Mouse (Mus musculus) kidney, embryonic 15.5 days (tissue): Measurements from ENCODE around the gene Ldb3. TPM values are rescaled to one million over a fixed set of nuclear protein-coding genes. Genes with fewer than 3 reads are reported as not detected.
A peak's percentile ranks its signal among the peaks of the same experiment; 100 is the strongest.

Experiments
- ATAC-seq: fragments of 200-750 bp; cut with Nextera tagmentation; replicated peaks from 2 replicates; pipeline ENCODE4 v1.8.0; 2017; ENCODE audit warnings: moderate TSS enrichment; ENCODE audit not compliant: low FRiP score
- H3K27ac ChIP-seq: fragments of 300-500 bp; sonication (generic); 2 replicates; pipeline ENCODE4 v1.5.1; 2015; ENCODE audit warnings: mild to moderate bottlenecking, inconsistent platforms
- H3K27me3 ChIP-seq: fragments of 300-500 bp; sonication (generic); 2 replicates; pipeline ENCODE4 v1.6.1; 2015; ENCODE audit warnings: inconsistent platforms
- H3K36me3 ChIP-seq: fragments of 300-500 bp; sonication (generic); 2 replicates; pipeline ENCODE4 v1.6.1; 2015; ENCODE audit warnings: inconsistent platforms
- H3K4me1 ChIP-seq: fragments of 300-500 bp; sonication (generic); 2 replicates; pipeline ENCODE4 v1.6.1; 2015; ENCODE audit warnings: inconsistent platforms
- H3K4me2 ChIP-seq: fragments of 300-500 bp; sonication (generic); 2 replicates; pipeline ENCODE4 v1.6.1; 2015; ENCODE audit warnings: moderate library complexity, mild to moderate bottlenecking, inconsistent platforms
- H3K4me3 ChIP-seq: fragments of 300-500 bp; sonication (generic); replicated peaks from 2 replicates; pipeline ENCODE4 v1.5.1; 2015; ENCODE audit warnings: mild to moderate bottlenecking, inconsistent platforms
- H3K9ac ChIP-seq: fragments of 300-500 bp; sonication (generic); 2 replicates; pipeline ENCODE4 v1.6.1; 2015; ENCODE audit warnings: mild to moderate bottlenecking, inconsistent platforms
- H3K9me3 ChIP-seq: fragments of 300-500 bp; sonication (generic); replicated peaks from 2 replicates; pipeline ENCODE4 v1.6.1; 2016; ENCODE audit warnings: inconsistent platforms
- whole genome bisulfite sequencing: fragments of 180-500 bp; shearing (Covaris S2); methylation state at CpG from one replicate; pipeline ENCODE4 v1.1.7; 2015; ENCODE audit warnings: mixed read lengths; 5-methylcytosine and 5-hydroxymethylcytosine counted together
- polyA plus RNA-seq: library from polyadenylated mRNA; unstranded; fragments of >200 nt; fragmentation: Nextera tagmentation; extraction: Ambion mirVana; gene quantifications from 2 replicates; pipeline ENCODE4 v1.2.1, GENCODE M21; 2015

Ldb3 gene
- polyA plus RNA-seq, 1 experiment from 2014 or later: 3.7 TPM

DNA sequence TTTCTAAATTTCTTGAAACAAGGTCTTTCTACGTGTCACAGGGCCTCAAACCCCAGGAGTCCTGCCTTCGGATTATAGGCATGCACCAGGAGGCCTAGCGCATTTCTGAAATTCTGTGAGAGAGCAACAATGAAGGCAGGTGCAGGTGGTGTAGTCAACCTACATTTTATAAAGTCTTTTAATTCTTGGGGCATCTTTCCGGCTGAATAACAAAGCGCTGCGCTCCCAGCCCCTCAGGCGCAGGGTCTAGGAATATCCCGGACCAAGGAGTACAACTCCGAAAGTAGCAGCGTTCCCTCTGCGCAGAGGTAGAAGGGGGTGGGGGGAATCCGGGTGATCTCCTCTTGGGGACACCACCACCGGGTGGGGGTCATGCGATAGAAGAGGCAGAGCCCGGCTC is 26.1 kb upstream of the Ldb3 start:
- Histone ChIP-seq H3K36me3 (no peaks in the 10 kb centered on the region), H3K27me3 (peaks cover 48% of the 10 kb centered on the region), H3K4me3 (peak overlapping the region; percentile 24), H3K27ac (no peak overlapping the region), H3K9me3 (no peaks in the 10 kb centered on the region), H3K4me2 (peak overlapping the region; percentile 57), H3K4me1 (peaks cover 16% of the 10 kb centered on the region), H3K9ac (no peak overlapping the region)
- WGBS: 11% methylated on average over 15 of the region's 15 CpGs
- no peak for ATAC-seq

DNA sequence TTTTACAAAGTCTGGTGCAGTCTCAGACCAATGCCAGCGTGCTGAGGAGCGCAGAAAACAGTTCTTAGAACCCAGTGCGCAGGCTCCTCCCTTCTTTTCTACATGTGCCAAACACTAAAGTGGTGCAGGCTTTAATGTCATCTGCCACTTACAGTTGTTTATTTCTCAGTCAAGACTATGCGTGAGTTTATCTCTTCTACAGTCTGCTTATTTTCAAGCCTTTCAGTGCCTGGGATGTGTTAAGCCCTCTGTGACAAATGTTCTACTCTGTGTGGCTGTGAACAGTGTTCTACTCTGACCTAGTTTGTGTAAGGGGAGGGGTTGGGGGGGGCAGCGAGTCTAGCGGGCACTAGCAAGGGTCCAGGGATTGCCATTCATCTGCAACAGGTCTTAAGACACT is 25.0 kb upstream of the Ldb3 start:
- 65% methylated on average over 6 of the region's 6 CpGs for WGBS
- H3K9me3 ChIP-seq: no peaks in the 10 kb centered on the region
- H3K27me3 ChIP-seq: peaks cover 49% of the 10 kb centered on the region
- H3K4me3 ChIP-seq: no peak overlapping the region
- no peaks in the 10 kb centered on the region for H3K36me3 ChIP-seq
- H3K9ac ChIP-seq: no peak overlapping the region
- peaks cover 12% of the 10 kb centered on the region for H3K4me1 ChIP-seq
- no peak for ATAC-seq
- no peak overlapping the region for H3K27ac ChIP-seq
- no peak overlapping the region for H3K4me2 ChIP-seq

DNA sequence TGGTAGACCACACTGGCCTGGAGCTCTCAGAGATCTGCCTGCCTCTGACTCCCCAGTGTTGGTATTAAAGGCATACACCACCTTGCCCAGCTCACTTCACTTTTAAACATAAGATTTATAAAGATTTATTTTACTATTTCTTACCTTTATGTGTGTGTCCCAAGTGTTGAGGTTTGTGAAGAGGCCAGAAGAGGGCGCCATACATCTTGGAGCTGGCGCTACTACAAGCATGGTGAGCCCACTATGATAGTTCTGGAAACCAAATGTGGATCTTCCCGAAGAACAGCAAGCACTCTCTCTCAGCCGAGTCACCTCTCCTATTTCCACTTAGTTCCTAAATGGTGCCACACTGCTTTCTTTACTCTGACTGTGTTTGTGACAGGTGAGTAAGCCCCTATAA is 23.7 kb upstream of the Ldb3 start:
- Histone ChIP-seq H3K27ac (no peak overlapping the region), H3K4me1 (peaks cover 11% of the 10 kb centered on the region), H3K4me3 (no peak overlapping the region), H3K27me3 (peaks cover 48% of the 10 kb centered on the region), H3K36me3 (no peaks in the 10 kb centered on the region), H3K9ac (no peak overlapping the region), H3K4me2 (no peak overlapping the region), H3K9me3 (no peaks in the 10 kb centered on the region)
- WGBS: 48% methylated on average over 4 of the region's 4 CpGs
- no peak for ATAC-seq

GRCm38 (mm10) chr14:34611591-34611990 is 23.1 kb upstream of the Ldb3 start:
- Histone ChIP-seq H3K9ac (no peak overlapping the region), H3K4me1 (peaks cover 11% of the 10 kb centered on the region), H3K4me2 (no peak overlapping the region), H3K27ac (no peak overlapping the region), H3K9me3 (no peaks in the 10 kb centered on the region), H3K27me3 (peaks cover 47% of the 10 kb centered on the region), H3K4me3 (no peak overlapping the region), H3K36me3 (no peaks in the 10 kb centered on the region)
- ATAC-seq: no peak
- 98% methylated on average over 4 of the region's 4 CpGs for WGBS

- no peak for ATAC-seq
- H3K36me3 ChIP-seq: no peaks in the 10 kb centered on the region
These were observed 13.4 kb upstream of the Ldb3 start for GRCm38 (mm10) chr14:34601910-34602309.

DNA sequence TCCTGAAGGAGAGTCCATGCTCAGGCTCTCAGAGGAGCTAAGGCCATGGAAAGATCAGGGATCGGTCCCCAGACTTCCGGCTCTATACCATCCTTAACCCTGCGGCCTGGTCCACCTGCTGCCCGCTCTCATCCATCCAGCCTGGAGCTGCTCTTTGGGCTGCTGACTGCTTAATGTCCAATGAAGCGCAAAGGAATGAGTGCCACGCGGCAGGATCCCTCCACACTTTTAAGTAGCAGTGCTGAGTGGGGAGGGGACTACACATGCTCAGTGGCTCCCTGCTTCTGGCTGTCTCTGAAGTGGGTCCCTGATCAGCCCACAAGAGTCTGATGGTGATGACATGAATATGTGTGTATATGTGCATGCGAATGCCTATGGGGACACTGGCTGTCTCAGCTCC is 11.5 kb upstream of the Ldb3 start, which contains the start of gene Opn4:
TSS of gene Opn4 (minus strand) at position 202 of the 400 bp plus-strand sequence.
- H3K4me2 ChIP-seq: no peak within 1 kb of the TSS
- 67% methylated on average over 8 of the region's 8 CpGs for WGBS
- no peaks in the 10 kb centered on the region for H3K4me1 ChIP-seq
- H3K9ac ChIP-seq: no peak within 1 kb of the TSS
- H3K36me3 ChIP-seq: no peaks in the 10 kb centered on the region
- H3K27me3 ChIP-seq: peaks cover 5% of the 10 kb centered on the region; the same call in 1 of the 2 replicates
- H3K4me3 ChIP-seq: no peak within 1 kb of the TSS
- 0 out of 2 replicates have a peak, but pooled peaks have one; percentile 40 for ATAC-seq
- no peaks in the 10 kb centered on the region for H3K9me3 ChIP-seq
- no peak within 1 kb of the TSS for H3K27ac ChIP-seq

More at GRCm38 (mm10) chr14:34601910-34602309, 13.4 kb upstream of the Ldb3 start:
- Histone ChIP-seq H3K4me2 (no peak overlapping the region), H3K9me3 (no peaks in the 10 kb centered on the region), H3K27me3 (peaks cover under 1% of the 10 kb centered on the region; the same call in 1 of the 2 replicates), H3K4me3 (no peak overlapping the region), H3K4me1 (no peaks in the 10 kb centered on the region), H3K27ac (no peak overlapping the region), H3K9ac (no peak overlapping the region)
- 79% methylated on average over 7 of the region's 7 CpGs for WGBS

GRCm38 (mm10) chr14:34595596-34596255 is 7.2 kb upstream of the Ldb3 start:
- H3K9me3 ChIP-seq: no peaks in the 10 kb centered on the region
- H3K9ac ChIP-seq: no peak overlapping the region
- ATAC-seq: no peak
- no peaks in the 10 kb centered on the region for H3K36me3 ChIP-seq
- WGBS: 76% methylated on average over 17 of the region's 17 CpGs
- H3K27ac ChIP-seq: no peak overlapping the region
- H3K4me2 ChIP-seq: no peak overlapping the region
- peaks cover 8% of the 10 kb centered on the region; the same call in 1 of the 2 replicates for H3K4me1 ChIP-seq
- peaks cover 5% of the 10 kb centered on the region; the same call in 1 of the 2 replicates for H3K27me3 ChIP-seq
- no peak overlapping the region for H3K4me3 ChIP-seq

- ATAC-seq: no peak
- Histone ChIP-seq H3K9me3 (no peaks in the 10 kb centered on the region), H3K27me3 (0 out of 2 replicates have a peak, but pooled peaks cover 5% of the 10 kb centered on the region), H3K4me1 (peaks cover 18% of the 10 kb centered on the region), H3K4me3 (no peak overlapping the region), H3K9ac (no peak overlapping the region), H3K36me3 (no peaks in the 10 kb centered on the region), H3K4me2 (no peak overlapping the region), H3K27ac (no peak overlapping the region)
- 61% methylated on average over 15 of the region's 15 CpGs for WGBS
These were observed 3.5 kb upstream of the Ldb3 start for GRCm38 (mm10) chr14:34591741-34592535.

GRCm38 (mm10) chr14:34590743-34591675 is 2.5 kb upstream of the Ldb3 start:
- WGBS: 66% methylated on average over 24 of the region's 24 CpGs
- ATAC-seq: no peak
- Histone ChIP-seq H3K4me1 (peaks cover 18% of the 10 kb centered on the region), H3K27me3 (0 out of 2 replicates have a peak, but pooled peaks cover 3% of the 10 kb centered on the region), H3K27ac (no peak overlapping the region), H3K36me3 (no peaks in the 10 kb centered on the region), H3K4me2 (no peak overlapping the region), H3K9me3 (no peaks in the 10 kb centered on the region), H3K9ac (no peak overlapping the region), H3K4me3 (no peak overlapping the region)

DNA sequence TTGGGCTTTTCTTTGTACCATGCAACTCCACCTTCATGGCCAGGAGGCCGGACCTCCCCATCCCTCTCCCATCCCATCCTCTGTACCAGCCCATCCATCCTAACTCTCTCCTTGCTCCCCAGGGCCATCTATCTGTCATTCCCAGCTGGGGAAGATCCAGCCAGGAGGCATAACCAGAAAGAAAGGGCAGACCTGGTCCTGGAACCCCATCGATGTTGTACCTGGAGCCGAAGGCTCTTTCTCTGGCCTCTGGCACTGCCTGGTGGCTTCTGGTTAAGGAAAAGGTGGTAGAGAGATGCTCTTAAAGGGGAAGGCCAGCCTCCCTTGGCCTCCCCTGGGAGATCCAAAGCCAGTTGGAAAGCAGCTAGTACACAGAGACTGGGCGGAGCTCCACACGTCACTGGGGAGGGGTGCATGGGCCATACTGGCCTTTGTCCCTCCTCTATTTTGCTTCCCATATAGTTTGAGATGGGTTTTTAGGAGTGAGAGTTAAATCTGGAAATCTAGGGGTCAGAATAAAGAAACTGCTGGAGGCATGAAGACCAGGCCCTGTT is 1.6 kb upstream of the Ldb3 start:
- Histone ChIP-seq H3K9ac (no peak overlapping the region), H3K4me2 (no peak overlapping the region), H3K27ac (no peak overlapping the region), H3K4me1 (peaks cover 18% of the 10 kb centered on the region), H3K36me3 (no peaks in the 10 kb centered on the region), H3K9me3 (no peaks in the 10 kb centered on the region), H3K27me3 (no peaks in the 10 kb centered on the region), H3K4me3 (no peak overlapping the region)
- ATAC-seq: no peak
- 87% methylated on average over 5 of the region's 5 CpGs for WGBS

DNA sequence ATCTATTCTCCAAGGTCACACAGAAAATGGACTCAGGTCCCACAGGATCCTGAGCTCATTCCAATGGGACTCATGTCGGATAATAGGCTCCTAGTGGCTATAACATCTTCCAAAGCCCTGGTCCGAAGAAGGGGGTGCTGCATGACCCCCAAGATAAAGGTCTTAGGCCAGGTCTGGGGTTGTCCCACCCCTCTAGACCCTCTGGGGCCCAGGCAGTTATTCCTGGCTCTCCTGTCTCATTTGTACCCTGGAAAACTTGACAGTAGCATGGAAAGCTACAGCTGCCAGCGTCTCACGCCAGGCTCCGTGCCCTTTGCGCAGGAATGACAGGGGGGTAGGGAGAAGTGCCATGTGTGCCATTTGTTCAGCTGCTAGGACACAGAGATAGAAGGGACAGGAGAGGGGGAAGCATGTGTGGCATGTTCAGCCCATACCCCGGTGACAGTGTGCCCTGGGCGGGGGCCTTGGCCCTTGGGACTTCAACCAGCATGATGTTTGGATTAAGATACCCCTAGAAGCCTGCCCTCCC is 767 bp upstream of the Ldb3 start:
- no peak for ATAC-seq
- Histone ChIP-seq H3K4me2 (no peak overlapping the region), H3K9me3 (no peaks in the 10 kb centered on the region), H3K4me3 (no peak overlapping the region), H3K36me3 (no peaks in the 10 kb centered on the region), H3K4me1 (peaks cover 18% of the 10 kb centered on the region), H3K27ac (no peak overlapping the region), H3K9ac (no peak overlapping the region), H3K27me3 (no peaks in the 10 kb centered on the region)
- 92% methylated on average over 8 of the region's 8 CpGs for WGBS
